Mouse (Mus musculus): ENCODE measurements around the gene Jph2.

- TF ChIP-seq CTCF (IDR thresholded peaks at IDR 0.05; ENCODE audit: borderline replicate concordance, insufficient read depth, low read depth, low read length) = no peak
- no peak for TF ChIP-seq POLR2A (IDR thresholded peaks at IDR 0.05; ENCODE audit: borderline replicate concordance, insufficient read depth, low read length)
These were observed 6.4 kb upstream of the Jph2 start for GRCm38 (mm10) chr2:163404037-163404815.
